Mouse (Mus musculus) bone marrow, adult 2 months (tissue): Measurements from ENCODE around the gene Kcnk5.

Experiments used
- CTCF ChIP-seq: fragments of 200-500 bp; IDR thresholded peaks from 2 replicates; pipeline ENCODE4 v1.5.1; 2011; ENCODE audit warnings: low read length, control low read depth; ENCODE audit not compliant: control insufficient read depth, insufficient read depth
- POLR2A ChIP-seq: fragments of 200-500 bp; IDR thresholded peaks from 2 replicates; pipeline ENCODE4 v1.6.1; 2011; ENCODE audit warnings: low read depth, mild to moderate bottlenecking, control low read depth, low read length, borderline replicate concordance; ENCODE audit not compliant: control insufficient read depth

- TF ChIP-seq CTCF = no peak
- TF ChIP-seq POLR2A = no peak
Observed at GRCm38 (mm10) chr14:20183701-20184100, 2.1 kb upstream of the Kcnk5 start.
